Mouse (Mus musculus) embryonic stem cell, embryonic (primary cell): ENCODE measurements around the gene Hist1h3c.
"Not testable (repeated sequence)": the region's sequence is repeated elsewhere in the genome, so short reads cannot be mapped to it uniquely, and the experiment has no call there.

Source experiments
- CTCF ChIA-PET, 4 experiments: fragments of 300-600 bp in 2 of 4; fragments of 350-600 bp in 2 of 4; sonication (Branson Sonifier 250); formaldehyde crosslinking; loops; one replicate each; lab custom pipeline; 2022; ENCODE audit warnings: inconsistent platforms in 2 of 4; lab: Charles Lee
- POLR2A ChIA-PET, 4 experiments: fragments of 300-600 bp in 2 of 4; fragments of 350-600 bp in 2 of 4; sonication (Branson Sonifier 250); formaldehyde crosslinking; loops; one replicate each; lab custom pipeline; 2022; ENCODE audit warnings: antibody characterized with exemption in 4 of 4, inconsistent platforms in 1 of 4; lab: Charles Lee

Hist1h3c gene

DNA sequence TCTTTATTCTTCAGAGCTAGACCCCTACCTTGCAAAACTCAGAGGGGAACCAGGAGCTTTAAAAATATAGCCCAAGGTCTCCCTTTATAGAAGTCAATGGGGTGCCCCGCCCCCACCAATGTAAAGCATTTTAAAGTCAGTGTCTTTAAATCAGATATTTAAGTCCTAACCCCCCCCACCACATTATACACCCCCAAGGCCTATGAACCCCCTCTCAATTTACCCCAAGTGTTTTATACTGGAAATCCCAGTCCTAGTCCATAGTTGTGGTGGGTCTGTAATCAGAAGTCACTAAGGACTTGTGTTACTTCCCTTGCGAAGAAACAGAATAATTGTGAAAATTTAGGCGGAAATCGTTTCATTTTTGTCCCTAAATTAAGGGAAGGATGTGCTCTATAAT, 7.4 kb downstream of the Hist1h3c start:
- POLR2A ChIA-PET = interaction anchor here (0.5 to 44.4 kb wide), 88 partner anchors 4 to 1702 kb away, joined by 3 to 2331 read pairs (median 10); partner anchors contain the start of genes Hist1h1a (in 4 of the 4), Hist1h2ab (in 4 of the 4), Hist1h2bc (in 4 of the 4) and Hist1h2be (in 4 of the 4)
- CTCF ChIA-PET = interaction anchor here in 2 of 4 experiments (0.6 to 3.0 kb wide), 5 partner anchors 14 to 41 kb away, joined by 3 to 11 read pairs (median 4); partner anchors contain the start of genes Hist1h2ab (in 1 of the 2), Hist1h3b (in 1 of the 2) and Hist1h4c (in 1 of the 2)

- POLR2A ChIA-PET = interaction anchor here (0.8 to 44.4 kb wide), 32 partner anchors 5 to 1694 kb away, joined by 3 to 2331 read pairs (median 31); partner anchors contain the start of genes Hist1h4c (in 4 of the 4), Hist1h1a (in 3 of the 4), Hist1h2ac (in 3 of the 4) and Hist1h2ae (in 3 of the 4)
- CTCF ChIA-PET = interaction anchor here in 1 of 4 experiments (1.0 to 2.1 kb wide), 2 partner anchors 15 to 39 kb away, joined by 4 to 5 read pairs; partner anchors contain the start of genes Hist1h3b and Hist1h4c
Measured at GRCm38 (mm10) chr13:23737091-23737490, 8.3 kb downstream of the Hist1h3c start.

- POLR2A ChIA-PET = interaction anchor here (0.5 to 39.0 kb wide), 15 partner anchors 16 to 470 kb away, joined by 3 to 2331 read pairs (median 4); partner anchors contain the start of genes Hist1h3b (in 3 of the 4), Hist1h4c (in 3 of the 4), Hist1h1a (in 2 of the 4) and Hist1h2ab (in 2 of the 4)
- CTCF ChIA-PET = interaction anchor here in 2 of 4 experiments (0.6 to 1.3 kb wide), 6 partner anchors 27 to 523 kb away, joined by 3 to 6 read pairs (median 4); no protein-coding TSS in a partner anchor
Measured at GRCm38 (mm10) chr13:23732156-23732804, 13.1 kb downstream of the Hist1h3c start.

GRCm38 (mm10) chr13:23730479-23730878, 14.9 kb downstream of the Hist1h3c start:
- CTCF ChIA-PET = interaction anchor here in 3 of 4 experiments (0.6 to 1.3 kb wide), 3 partner anchors 18 to 31 kb away, joined by 3 to 4 read pairs (median 3); no protein-coding TSS in a partner anchor
- POLR2A ChIA-PET = interaction anchor here in 3 of 4 experiments (1.0 to 39.0 kb wide), 11 partner anchors 8 to 49 kb away, joined by 3 to 2331 read pairs (median 32); partner anchors contain the start of genes Hist1h4c (in 3 of the 3), Hist1h1a (in 2 of the 3), Hist1h1c (in 2 of the 3) and Hist1h2ab (in 2 of the 3)

DNA sequence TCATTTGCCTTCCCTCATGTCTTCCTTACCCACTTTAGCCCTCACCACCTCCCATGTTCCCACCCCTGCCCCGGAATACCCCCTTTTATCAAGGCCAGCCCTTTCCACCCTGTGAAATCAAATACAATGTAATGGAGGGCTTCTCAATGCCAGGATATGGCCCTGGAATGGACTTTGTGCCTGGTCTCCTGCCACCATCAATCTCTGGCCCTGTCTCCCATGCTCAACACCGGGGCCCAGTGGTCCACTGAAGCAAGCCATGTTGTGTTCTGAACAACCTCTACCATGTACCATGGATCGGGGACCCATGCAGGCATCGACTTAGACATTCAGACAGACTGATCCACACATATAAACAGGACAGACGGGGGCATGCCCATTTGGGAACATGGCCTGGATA, 15.7 kb downstream of the Hist1h3c start:
- ChIA-PET CTCF (interaction anchor here in 2 of 4 experiments (0.9 to 1.3 kb wide), 4 partner anchors 10 to 30 kb away, joined by 3 to 4 read pairs (median 3); no protein-coding TSS in a partner anchor), POLR2A (interaction anchor here in 3 of 4 experiments (0.6 to 39.0 kb wide), 18 partner anchors 9 to 1686 kb away, joined by 3 to 2331 read pairs (median 19); partner anchors contain the start of genes Hist1h1c (in 3 of the 3), Hist1h4c (in 3 of the 3), Hist1h1a (in 2 of the 3) and Hist1h2ab (in 2 of the 3))

GRCm38 (mm10) chr13:23729192-23729525, 16.2 kb downstream of the Hist1h3c start:
- CTCF ChIA-PET = interaction anchor here in 3 of 4 experiments (0.6 to 1.2 kb wide), 4 partner anchors 11 to 353 kb away, joined by 3 to 7 read pairs (median 4); no protein-coding TSS in a partner anchor
- POLR2A ChIA-PET = interaction anchor here in 3 of 4 experiments (0.6 to 39.0 kb wide), 18 partner anchors 9 to 1686 kb away, joined by 3 to 2331 read pairs (median 19); partner anchors contain the start of genes Hist1h1c (in 3 of the 3), Hist1h4c (in 3 of the 3), Hist1h1a (in 2 of the 3) and Hist1h2ab (in 2 of the 3)

- ChIA-PET CTCF (interaction anchor here in 3 of 4 experiments (0.6 to 1.2 kb wide), 3 partner anchors 27 to 353 kb away, joined by 4 to 7 read pairs (median 4); no protein-coding TSS in a partner anchor), POLR2A (interaction anchor here (0.6 to 39.0 kb wide), 24 partner anchors 9 to 1685 kb away, joined by 3 to 2331 read pairs (median 6); partner anchors contain the start of genes Hist1h1c (in 4 of the 4), Hist1h1a (in 3 of the 4), Hist1h4c (in 3 of the 4) and Hist1h2ab (in 2 of the 4))
Measured at GRCm38 (mm10) chr13:23728472-23729191, 16.8 kb downstream of the Hist1h3c start.

DNA sequence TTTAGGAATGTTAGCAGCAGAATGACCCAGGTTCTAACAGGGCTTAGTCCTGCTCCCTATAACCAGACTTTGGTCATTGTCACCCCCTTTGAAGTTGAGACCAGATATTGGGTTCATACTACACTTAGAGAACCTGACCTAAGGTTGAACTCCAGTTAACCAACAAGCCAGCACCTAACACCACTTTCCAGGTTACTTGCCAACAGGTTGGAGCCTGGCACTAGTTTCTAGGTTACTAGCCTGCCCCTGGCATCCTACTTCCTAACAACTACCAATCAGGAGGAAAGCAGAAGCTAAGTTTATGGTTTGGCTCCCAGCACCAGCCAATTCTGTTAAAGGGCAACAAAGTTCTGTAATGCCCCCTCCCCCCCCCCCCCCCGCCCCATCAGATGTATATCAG, 20.2 kb downstream of the Hist1h3c start:
- CTCF ChIA-PET = no interaction called here
- POLR2A ChIA-PET = interaction anchor here in 2 of 4 experiments (0.8 to 39.0 kb wide), 5 partner anchors 13 to 41 kb away, joined by 3 to 2331 read pairs (median 70); partner anchors contain the start of genes Hist1h1c (in 2 of the 2), Hist1h2ab (in 2 of the 2), Hist1h2bb (in 2 of the 2) and Hist1h3b (in 2 of the 2)

GRCm38 (mm10) chr13:23724239-23724638, 21.2 kb downstream of the Hist1h3c start:
- CTCF ChIA-PET = no interaction called here
- POLR2A ChIA-PET = interaction anchor here in 2 of 4 experiments (1.0 to 39.0 kb wide), 4 partner anchors 25 to 34 kb away, joined by 4 to 2331 read pairs (median 799); partner anchors contain the start of genes Hist1h2ab (in 2 of the 2), Hist1h2bb (in 2 of the 2), Hist1h3b (in 2 of the 2) and Hist1h3c (in 2 of the 2)

- POLR2A ChIA-PET = interaction anchor here (0.8 to 2.9 kb wide), 19 partner anchors 9 to 56 kb away, joined by 3 to 14 read pairs (median 5); partner anchors contain the start of genes Hist1h1c (in 2 of the 4), Hist1h2ac (in 2 of the 4), Hist1h2bc (in 2 of the 4) and Hist1h3b (in 2 of the 4)
- CTCF ChIA-PET = not testable (repeated sequence)
Measured at GRCm38 (mm10) chr13:23717593-23718245, 27.7 kb downstream of the Hist1h3c start.

- CTCF ChIA-PET = no interaction called here
- POLR2A ChIA-PET = interaction anchor here (0.5 to 2.9 kb wide), 18 partner anchors 9 to 1967 kb away, joined by 3 to 14 read pairs (median 5); partner anchors contain the start of genes Hist1h2ac (in 2 of the 4), Hist1h2bc (in 2 of the 4), Hist1h3b (in 2 of the 4) and Hist1h4c (in 2 of the 4)
Measured at GRCm38 (mm10) chr13:23717176-23717575, 28.2 kb downstream of the Hist1h3c start.

DNA sequence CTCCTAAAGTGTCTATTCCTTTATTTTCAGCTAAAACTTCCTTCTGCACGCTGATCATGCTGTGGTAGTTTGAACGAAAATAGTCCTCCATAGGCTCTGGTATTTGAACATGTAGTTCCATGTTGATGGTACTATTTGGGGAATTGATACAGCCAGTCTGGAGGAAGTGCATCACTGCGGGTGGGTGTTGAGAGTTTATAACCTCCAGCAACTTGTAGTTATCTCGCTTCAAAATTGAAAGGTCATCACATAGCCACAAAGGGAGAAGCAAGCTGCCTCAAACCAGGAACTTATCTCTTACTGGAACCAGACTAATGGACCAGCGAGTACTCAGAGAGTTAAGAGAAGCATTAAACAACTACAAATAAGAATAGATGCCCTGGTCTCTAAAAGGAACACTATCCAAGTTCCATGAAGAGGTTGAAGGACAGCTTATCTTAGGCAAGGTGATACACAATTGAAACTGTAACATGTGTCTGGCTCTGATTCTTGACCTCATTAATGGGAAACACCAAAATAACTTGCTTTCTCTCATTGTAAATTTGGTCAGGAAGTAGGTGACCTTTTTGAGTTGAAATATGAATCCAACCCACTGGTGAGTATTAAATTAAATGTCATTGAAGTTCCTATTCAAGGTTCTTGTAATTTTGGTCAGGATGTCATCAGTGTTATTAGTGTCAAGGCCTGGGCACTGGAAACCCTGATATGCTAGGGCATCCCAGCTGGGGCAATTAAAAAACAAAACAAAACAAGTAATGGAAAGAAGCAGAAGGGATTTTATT, 28.9 kb downstream of the Hist1h3c start:
- POLR2A ChIA-PET = interaction anchor here (0.5 to 6.4 kb wide), 12 partner anchors 8 to 1967 kb away, joined by 3 to 56 read pairs (median 10); partner anchors contain the start of genes Hist1h1c (in 2 of the 4), Hist1h4c (in 2 of the 4), Hist1h1a (in 1 of the 4) and Hist1h1t (in 1 of the 4)
- CTCF ChIA-PET = no interaction called here

- ChIA-PET POLR2A (interaction anchor here in 3 of 4 experiments (0.5 to 6.4 kb wide), 27 partner anchors 9 to 364 kb away, joined by 3 to 56 read pairs (median 6); partner anchors contain the start of genes Hist1h2ab (in 3 of the 3), Hist1h2ac (in 3 of the 3), Hist1h2bc (in 3 of the 3) and Hist1h3b (in 3 of the 3)), CTCF (interaction anchor here in 2 of 4 experiments (0.6 to 0.8 kb wide), 2 partner anchors 10 to 595 kb away, joined by 3 to 5 read pairs; no protein-coding TSS in a partner anchor)
Measured at GRCm38 (mm10) chr13:23710374-23711089, 34.9 kb downstream of the Hist1h3c start, which contains the start of gene Hfe. TSS of gene Hfe (minus strand) at chr13:23710854.

DNA sequence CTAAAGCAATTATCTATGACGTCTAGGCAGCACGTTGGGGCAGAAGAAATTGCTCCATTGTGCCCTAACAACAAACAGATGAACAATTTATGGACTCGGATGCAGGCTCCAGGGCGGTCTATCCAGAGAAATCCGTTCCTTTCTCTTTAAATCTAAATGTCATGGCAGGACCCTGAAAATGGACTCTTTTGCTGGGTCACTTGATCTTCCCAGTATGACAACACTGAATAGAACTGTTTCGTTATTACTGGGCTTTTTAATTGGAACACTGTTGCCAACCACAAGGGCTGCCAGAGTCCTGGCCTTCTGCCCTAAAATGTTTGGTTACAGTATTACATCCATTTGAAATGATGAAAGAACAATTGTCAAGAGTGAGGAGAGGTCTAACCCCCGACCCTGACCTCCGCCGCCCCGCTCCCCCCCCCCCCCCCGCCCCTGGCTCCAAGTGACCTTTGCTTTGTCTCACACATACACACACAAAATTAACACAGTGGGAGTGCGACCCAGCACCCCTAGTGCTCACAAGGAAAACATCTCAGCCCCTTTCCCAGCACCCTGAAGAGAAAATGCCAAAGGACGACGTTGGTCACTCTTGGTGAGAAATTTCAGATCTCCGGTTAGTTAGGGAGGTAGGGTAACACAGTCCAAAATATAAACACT, 35.6 kb downstream of the Hist1h3c start:
- CTCF ChIA-PET = interaction anchor here in 1 of 4 experiments (0.6 kb wide), 1 partner anchor 596 kb away, joined by 3 read pairs; no protein-coding TSS in a partner anchor
- POLR2A ChIA-PET = interaction anchor here in 3 of 4 experiments (0.7 to 6.4 kb wide), 28 partner anchors 8 to 139 kb away, joined by 3 to 56 read pairs (median 7); partner anchors contain the start of genes Hist1h2ab (in 3 of the 3), Hist1h2ac (in 3 of the 3), Hist1h2bc (in 3 of the 3) and Hist1h3b (in 3 of the 3)
